Mouse (Mus musculus): ENCODE results near the gene Epn1. TPM values are rescaled to one million over a fixed set of nuclear protein-coding genes. Genes with fewer than 3 reads are reported as not detected.

The Epn1 gene
- total RNA-seq (2023): 100 to 1,000 TPM; 220 to 234 TPM

DNA sequence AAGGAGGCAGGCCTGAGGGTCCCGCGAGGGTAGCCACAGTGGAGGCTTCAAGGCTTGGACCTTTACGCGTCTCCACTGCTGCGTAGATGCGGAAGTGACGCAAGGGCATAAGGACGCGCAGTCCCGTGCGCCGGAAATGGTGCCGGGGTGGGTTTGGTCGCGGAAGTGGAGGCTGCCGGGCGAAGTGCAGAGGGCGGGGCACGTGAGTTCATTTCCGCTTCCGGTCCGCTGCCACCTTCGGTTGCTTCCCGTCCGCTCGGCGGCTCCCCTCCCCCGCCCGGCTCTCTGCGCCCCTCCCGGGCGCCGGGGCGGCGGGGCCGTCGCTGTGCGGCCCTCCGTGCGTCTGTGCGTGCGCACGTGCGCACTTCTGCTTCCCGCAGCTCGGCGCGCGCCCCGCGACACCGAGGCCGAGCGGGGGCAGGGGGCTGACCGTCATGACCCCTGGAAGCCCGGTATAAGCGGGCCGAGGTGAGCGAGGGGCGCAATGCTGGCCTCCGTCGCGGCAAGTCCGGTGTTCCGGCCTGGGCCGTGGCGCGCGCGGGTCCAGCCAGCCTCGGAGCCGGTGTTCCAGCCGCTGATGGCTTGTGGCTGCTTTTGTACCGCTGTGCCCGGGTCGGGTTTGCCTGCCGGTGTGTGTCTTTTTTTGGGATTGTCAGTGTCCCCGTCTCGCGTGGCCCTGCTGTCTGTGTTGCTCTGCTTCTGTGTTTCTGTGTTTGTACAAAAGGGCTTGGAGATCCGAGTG lies at the start of gene Epn1:
Gene Epn1, plus strand, starts transcription at position 226 of the 742 bp plus-strand sequence.

DNA sequence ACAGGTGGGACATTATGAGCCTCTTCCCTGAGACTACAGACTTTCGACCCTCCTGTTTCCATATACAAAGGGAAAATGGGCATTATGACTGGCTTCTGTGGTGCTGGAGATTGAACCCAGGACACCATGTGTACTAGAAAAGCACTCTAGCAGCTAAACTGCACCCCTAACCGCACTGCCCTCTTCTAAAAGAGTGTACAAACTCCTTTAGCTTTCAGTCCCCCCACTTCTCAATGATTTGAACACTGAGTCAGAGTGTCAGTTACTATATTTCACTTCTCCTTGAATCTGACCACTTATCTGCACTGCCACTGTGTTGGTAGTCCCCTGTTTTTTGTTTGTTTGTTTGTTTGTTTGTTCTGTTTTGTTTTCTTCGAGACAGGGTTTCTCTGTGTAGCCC lies 46.2 kb upstream of the Epn1 start, which contains the start of gene 4632433K11Rik:
Gene 4632433K11Rik, plus strand, starts transcription at position 301 of the 400 bp plus-strand sequence.

DNA sequence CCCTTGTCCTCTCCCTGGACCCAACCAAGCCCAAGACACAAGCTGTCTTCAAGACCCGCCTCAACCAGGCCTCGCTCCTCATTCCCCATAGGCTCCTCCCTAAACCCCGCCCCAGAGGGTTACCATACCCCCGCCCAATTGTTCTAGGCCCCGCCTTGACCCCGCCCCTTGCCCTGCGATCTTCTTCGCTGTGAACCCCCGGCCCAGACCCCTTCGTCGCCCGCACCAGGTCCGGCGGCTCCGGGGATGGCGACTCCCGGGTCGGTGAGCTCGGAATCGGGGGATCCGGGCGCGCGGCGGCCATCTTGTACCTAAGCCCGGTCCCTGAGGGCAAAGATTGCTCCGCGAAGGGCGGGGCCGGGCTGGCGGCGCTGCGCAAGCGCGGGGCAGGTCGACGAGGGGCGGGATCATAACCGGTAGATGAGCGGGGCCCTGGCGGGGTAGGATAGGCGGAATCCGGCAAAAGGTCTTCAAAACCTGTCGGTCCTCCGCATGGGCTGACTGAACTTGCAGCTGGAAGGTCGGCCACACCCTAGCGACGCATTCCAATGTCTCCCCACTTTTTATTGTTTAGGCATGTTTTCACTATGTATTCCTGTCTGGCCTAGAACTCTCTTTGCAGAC lies 41.8 kb upstream of the Epn1 start, which contains the start of gene Zfp784:
Gene Zfp784, minus strand, starts transcription at position 338 of the 624 bp plus-strand sequence.

DNA sequence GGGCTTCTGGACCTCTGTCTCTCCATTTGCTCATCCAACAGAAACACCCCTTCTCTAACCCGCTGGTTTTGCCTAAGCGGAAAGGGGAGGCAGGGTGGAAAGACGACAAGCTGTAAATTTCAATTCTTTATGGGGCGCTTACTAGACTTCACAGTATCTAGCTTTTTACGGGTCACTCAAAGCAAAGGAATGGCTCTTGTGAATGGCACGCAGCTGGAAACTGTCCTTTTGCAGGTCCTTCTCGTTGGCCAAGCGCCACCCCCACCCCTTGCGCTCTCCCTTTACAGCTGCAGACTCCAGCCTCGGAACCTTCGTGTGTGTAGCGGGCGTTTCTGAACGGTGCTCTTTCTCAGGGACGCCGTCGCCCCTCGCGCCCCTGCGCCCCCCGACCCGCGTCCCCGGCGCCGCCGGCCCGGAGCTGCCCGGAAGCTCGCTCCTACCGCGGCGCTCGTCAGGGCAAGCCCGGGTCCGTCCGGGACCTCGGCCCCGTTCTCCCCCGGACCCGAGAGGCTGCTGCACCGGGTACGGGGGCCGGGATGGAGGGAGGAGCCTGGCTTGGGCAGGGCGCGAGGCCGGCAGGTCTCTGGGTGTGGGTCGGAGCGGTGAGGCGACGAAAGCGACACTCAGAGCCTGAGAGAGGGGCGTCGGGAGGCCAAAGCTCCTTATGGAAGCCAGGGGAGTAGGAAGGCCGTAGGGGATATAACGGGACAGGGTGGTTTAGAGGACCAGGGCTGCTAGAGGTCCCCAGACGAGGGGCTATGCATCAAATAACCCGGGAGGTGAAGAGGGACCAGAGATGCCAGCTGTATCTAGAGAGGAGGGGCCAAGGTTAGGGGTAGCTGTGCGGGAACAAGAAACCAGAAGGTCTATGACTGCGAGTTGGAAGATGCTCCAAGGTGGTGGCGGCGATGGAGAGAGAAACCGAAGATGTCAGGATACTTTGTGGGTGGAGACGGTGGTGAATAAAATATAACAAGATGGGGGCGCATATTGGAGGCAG lies 28.5 kb upstream of the Epn1 start, which contains the start of gene Zfp580:
Gene Zfp580, plus strand, starts transcription at position 346 of the 1,000 bp plus-strand sequence.

DNA sequence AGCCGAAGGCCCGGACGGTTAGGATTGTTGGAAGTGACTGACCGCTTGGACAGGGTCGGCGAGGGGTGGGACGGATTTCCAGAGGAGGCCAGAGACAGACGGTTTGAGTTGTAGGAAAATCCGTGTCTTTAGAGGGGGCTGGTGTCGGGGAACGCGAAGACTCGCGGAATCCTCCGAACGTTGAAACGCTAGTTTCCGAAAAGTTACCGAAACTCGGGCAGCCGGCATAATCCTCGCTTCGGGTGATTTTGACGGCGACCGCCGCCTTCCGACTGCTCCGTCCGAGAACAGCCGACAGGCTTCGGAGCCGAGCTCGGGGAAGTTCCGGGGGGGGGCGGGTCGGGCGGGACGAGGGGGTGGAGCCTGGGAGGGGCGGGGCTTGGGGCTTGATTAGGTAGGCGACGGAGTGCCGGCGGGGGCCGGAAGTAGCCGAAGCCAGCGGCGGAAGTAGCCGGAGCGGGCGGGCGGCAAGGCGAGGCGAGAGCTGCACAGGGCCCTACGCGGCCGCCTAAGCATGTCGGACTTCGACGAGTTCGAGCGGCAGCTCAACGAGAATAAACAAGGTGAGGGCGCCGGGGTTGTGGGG lies 18.2 kb upstream of the Epn1 start, which contains the start of gene U2af2:
Gene U2af2, plus strand, starts transcription at position 370 of the 586 bp plus-strand sequence.

DNA sequence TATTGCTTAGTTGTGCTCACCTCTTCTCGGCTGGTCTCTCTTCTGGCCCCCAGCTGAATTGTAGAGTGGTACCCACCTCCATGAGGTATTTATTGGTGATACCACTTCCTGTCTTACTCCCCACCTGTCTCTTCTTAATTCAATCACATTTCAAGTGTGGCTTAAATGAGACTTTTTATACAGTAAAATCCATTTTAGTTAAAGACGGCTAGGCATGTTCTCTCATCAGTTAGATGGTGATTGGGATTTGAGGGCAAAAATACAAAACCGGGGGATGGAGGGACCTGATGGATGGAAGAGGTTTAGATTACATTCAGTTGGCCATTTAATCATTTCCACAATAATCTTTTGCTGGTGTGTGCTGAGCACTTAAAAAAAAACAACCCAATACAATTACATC lies 36.8 kb downstream of the Epn1 start, which contains the start of gene Rfpl4:
Gene Rfpl4, minus strand, starts transcription at position 101 of the 400 bp plus-strand sequence.

DNA sequence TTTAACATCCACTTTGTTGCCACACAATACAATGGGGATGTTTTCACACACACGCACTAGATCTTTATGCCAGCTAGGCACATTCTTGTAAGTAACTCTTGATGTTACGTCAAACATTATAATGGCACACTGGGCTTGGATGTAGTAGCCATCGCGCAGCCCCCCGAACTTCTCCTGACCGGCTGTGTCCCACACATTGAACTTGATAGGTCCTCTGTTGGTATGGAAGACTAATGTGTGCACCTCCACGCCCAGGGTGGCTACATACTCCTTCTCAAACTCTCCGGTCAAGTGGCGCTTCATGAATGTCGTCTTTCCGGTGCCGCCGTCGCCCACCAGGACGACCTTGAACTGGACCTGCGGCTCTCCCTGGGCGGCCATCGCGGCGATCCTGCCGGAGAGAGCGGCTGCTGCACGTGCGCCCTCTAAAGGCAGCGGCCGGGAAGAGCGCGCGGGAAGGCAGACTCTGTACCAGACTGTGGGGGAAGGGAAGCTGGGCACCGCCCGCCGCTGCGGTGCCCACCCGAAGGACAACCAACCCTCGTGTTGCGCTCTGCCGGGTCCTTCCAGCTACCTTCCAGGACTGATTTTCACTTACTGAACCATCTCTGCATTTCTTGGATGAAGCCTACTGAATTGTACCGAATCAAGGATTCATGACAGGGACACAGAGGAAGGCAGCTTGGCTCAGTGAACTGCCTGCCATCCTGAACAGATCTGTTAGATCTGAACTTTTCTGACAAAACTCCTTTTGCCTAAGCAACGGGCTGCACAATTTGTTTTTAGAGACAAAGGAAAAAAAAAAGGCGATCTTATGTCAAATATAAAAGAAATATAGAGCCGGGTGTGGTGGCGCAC lies 45.7 kb downstream of the Epn1 start, which contains the start of gene Rasl2-9:
Gene Rasl2-9, minus strand, starts transcription at position 402 of the 858 bp plus-strand sequence.

Other genes starting within 250 kb of the Epn1 start
- gene Shisa7, start 235.5 kb upstream of the Epn1 start, total RNA-seq (2023): 1 to 10 TPM; 1.5 to 2.2 TPM
- 10 to 100 TPM in 1 of 2 experiments, 1 to 10 TPM in 1; 8.1 to 13.1 TPM for gene Isoc2b, start 210.0 kb upstream of the Epn1 start, total RNA-seq (2023)
- gene Isoc2a, start 203.1 kb upstream of the Epn1 start, total RNA-seq (2023): 10 to 100 TPM; 11.1 to 11.2 TPM
- not detected for gene Gm36210, start 173.7 kb upstream of the Epn1 start, total RNA-seq (2023)
- 10 to 100 TPM; 32.8 to 34.2 TPM for gene Zfp628, start 165.0 kb upstream of the Epn1 start, total RNA-seq (2023)
- gene Nat14, start 158.2 kb upstream of the Epn1 start, total RNA-seq (2023): 10 to 100 TPM in 1 of 2 experiments, 1 to 10 TPM in 1; 6.6 to 10.6 TPM
- under 1 TPM in 1 of 2 experiments, not detected in 1; 0.41 TPM for gene Ssc5d, start 154.4 kb upstream of the Epn1 start, total RNA-seq (2023)
- gene Sbk2, start 115.8 kb upstream of the Epn1 start, total RNA-seq (2023): under 1 TPM; 0.33 to 0.87 TPM
- gene Sbk3, start 109.1 kb upstream of the Epn1 start, total RNA-seq (2023): not detected
- gene Zfp579, start 84.1 kb upstream of the Epn1 start, total RNA-seq (2023): 10 to 100 TPM; 20.7 to 31.7 TPM
- gene Zfp524, start 65.8 kb upstream of the Epn1 start, total RNA-seq (2023): 10 to 100 TPM; 10.5 to 12.3 TPM
- 10 to 100 TPM; 54.8 to 57.0 TPM for gene Fiz1, start 65.5 kb upstream of the Epn1 start, total RNA-seq (2023)
- gene Gm44973, start 64.7 kb upstream of the Epn1 start, total RNA-seq (2023): not detected
- gene Zfp865, start 59.9 kb upstream of the Epn1 start, total RNA-seq (2023): 10 to 100 TPM; 47.6 to 56.7 TPM
- gene Ccdc106, start 59.7 kb upstream of the Epn1 start, total RNA-seq (2023): not detected
- gene 4632433K11Rik, start 46.1 kb upstream of the Epn1 start, total RNA-seq (2023): not detected
- 1 to 10 TPM; 5.8 to 7.0 TPM for gene Zfp784, start 41.8 kb upstream of the Epn1 start, total RNA-seq (2023)
- gene Zfp580, start 28.7 kb upstream of the Epn1 start, total RNA-seq (2023): 1 to 10 TPM; 4.0 to 4.5 TPM
- 100 to 1,000 TPM; 521 to 558 TPM for gene U2af2, start 18.1 kb upstream of the Epn1 start, total RNA-seq (2023)
- gene Rfpl4, start 36.7 kb downstream of the Epn1 start, total RNA-seq (2023): not detected
- gene Rasl2-9, start 45.7 kb downstream of the Epn1 start, total RNA-seq (2023): 1 to 10 TPM in 1 of 2 experiments, not detected in 1; 1.1 TPM
- gene Vmn1r55, start 69.4 kb downstream of the Epn1 start, total RNA-seq (2023): not detected
- not detected for gene Vmn1r56, start 116.5 kb downstream of the Epn1 start, total RNA-seq (2023)
- gene Vmn1r57, start 138.3 kb downstream of the Epn1 start, total RNA-seq (2023): not detected